Mouse (Mus musculus): ENCODE measurements around the gene Zmat3. TPM values are rescaled to one million over a fixed set of nuclear protein-coding genes. Genes with fewer than 3 reads are reported as not detected.

Zmat3 gene
- polyA plus RNA-seq (2015; fragmentation: Nextera tagmentation; extraction: Ambion mirVana): 7.5 and 7.6 TPM in 2 replicates

DNA sequence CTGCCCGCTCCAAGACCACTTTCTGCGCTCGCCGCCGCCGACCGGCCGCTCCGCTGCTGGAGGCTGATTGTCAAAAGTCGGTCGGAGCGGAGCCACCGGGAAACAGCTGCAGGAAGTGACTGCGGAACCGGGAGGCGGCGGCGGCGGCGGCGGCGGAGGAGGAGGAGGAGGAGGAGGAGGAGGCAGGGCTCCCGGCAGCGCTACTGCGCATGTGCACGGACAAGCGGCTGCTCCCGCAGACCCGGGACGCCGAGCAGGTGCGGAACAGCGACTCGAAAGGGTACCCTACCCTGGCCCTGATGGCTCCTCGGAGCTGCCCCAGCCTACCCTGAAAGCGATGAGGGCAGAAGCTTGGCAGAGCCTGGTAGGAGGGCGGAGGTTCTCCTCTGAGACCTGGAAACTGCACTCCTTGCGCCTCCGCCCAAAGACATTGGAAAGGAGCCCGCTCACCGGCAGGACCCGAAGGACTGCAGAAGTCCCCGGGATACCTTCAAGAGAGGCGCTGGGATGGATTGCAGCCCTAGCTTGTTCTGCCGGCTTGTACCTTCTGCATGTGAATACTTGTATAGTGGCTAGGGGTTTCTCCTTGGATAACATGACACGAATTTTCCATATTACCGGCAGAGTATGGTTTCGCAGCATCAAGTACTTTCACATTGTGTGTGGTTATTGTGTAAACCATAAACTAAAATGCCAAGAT, at the start of gene Zmat3:
Zmat3 (minus strand) TSS at position 469 of the 700 bp plus-strand sequence.
- H3K9me3 ChIP-seq (replicated peaks): no peaks in the 10 kb centered on the region
- H3K4me2 ChIP-seq: peak within 1 kb of the TSS; percentile 67
- peak within 1 kb of the TSS; percentile 94 for H3K27ac ChIP-seq (replicated peaks)
- H3K4me3 ChIP-seq (replicated peaks): peak within 1 kb of the TSS; percentile 89
- no peaks in the 10 kb centered on the region for H3K27me3 ChIP-seq (replicated peaks)
- peaks cover 32% of the 10 kb centered on the region for H3K4me1 ChIP-seq
- peak; percentile 90 for ATAC-seq (ENCODE audit: low FRiP score)
- 4% methylated on average over 22 of the region's 48 CpGs for WGBS
- peak within 1 kb of the TSS; percentile 86 for H3K9ac ChIP-seq (replicated peaks)
- no peaks in the 10 kb centered on the region for H3K36me3 ChIP-seq

DNA sequence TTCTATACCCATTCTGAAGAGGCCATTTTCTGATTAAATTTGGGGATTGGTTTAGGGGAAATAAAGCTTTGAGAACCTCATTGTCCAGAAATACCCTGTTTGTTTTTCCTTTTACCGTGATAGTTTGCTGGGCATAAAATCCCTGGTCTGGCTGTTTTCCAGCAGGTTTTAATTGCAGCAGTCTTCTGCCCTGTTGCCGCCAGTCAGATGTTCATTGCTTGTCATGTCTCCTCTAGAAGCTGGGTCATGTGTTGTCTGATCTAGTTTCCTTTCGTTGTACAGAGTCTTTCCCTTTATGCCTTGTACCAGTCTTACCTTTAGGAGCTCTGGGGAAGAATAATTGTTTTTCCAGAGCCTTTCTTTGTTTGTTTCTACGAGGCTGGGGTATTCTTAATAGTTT, 48.6 kb upstream of the Zmat3 start:
- Histone ChIP-seq H3K36me3 (no peaks in the 10 kb centered on the region), H3K9me3 (replicated peaks) (no peaks in the 10 kb centered on the region), H3K27ac (replicated peaks) (0 out of 2 replicates have a peak overlapping the region, but pooled peaks have one; percentile 20)

DNA sequence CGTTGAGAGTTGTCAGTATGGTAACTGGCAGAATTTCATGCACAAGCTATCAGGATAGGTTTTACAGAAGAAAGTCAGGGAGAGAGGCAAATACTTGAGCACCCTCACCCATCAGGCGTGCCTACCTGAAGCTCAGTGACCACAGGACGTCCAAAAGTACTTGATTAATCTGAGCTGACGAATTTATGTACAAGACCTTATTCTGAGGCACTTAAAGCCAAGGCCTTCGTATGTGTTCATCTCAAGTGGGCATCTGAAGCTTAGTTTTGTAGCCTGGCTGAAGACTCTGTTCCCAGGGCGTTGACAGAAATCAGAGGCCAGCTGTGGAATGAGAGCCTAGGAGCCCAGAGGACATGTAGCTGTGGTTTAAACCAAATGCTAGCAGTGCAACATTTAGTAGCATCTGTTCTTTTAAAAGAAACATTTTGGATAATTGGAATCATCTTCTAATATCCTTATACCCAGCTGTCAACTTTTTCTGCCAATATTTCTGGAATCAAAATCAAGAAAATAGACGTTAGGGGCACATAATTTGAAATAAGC, 46.8 kb upstream of the Zmat3 start:
- H3K9ac ChIP-seq (replicated peaks): no peak overlapping the region

More for the DNA sequence above, 48.6 kb upstream of the Zmat3 start:
- Histone ChIP-seq H3K4me1 (peaks cover 32% of the 10 kb centered on the region), H3K27me3 (replicated peaks) (no peaks in the 10 kb centered on the region), H3K4me3 (replicated peaks) (no peak overlapping the region), H3K4me2 (no peak overlapping the region), H3K9ac (replicated peaks) (no peak overlapping the region)
- WGBS: 17% methylated on average over 4 of the region's 4 CpGs
- ATAC-seq (ENCODE audit: low FRiP score): no peak

DNA sequence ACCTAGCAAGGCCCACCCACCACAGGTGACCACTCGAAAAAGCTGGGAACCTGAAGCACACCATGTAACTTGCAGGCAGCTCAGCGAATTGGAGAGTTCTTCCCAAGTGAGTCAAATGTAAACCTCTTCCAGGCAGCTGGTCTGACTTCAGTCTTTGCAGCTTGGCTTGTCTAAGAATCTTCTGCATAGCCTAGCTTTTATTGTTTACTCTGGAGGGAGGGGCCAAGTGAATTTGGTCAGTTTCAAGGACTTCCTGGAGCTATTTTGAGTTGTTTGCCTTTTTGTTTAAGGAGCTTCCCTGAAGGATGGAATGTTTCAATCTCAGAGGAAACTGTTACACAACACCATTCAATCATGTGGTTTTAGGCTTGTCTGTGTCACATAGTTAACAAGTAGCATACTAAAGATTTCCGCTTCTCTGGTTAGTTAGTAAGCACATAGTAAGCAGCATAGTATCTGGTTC, 43.0 kb upstream of the Zmat3 start:
- H3K9ac ChIP-seq (replicated peaks): no peak overlapping the region
- H3K36me3 ChIP-seq: no peaks in the 10 kb centered on the region
- no peak for ATAC-seq (ENCODE audit: low FRiP score)
- no peaks in the 10 kb centered on the region for H3K9me3 ChIP-seq (replicated peaks)
- H3K27ac ChIP-seq (replicated peaks): no peak overlapping the region
- peaks cover 18% of the 10 kb centered on the region for H3K4me1 ChIP-seq
- H3K27me3 ChIP-seq (replicated peaks): no peaks in the 10 kb centered on the region
- H3K4me2 ChIP-seq: no peak overlapping the region
- H3K4me3 ChIP-seq (replicated peaks): no peak overlapping the region
- 94% methylated on average over 3 of the region's 3 CpGs for WGBS

More for the DNA sequence above, 46.8 kb upstream of the Zmat3 start:
- ATAC-seq (ENCODE audit: low FRiP score): no peak
- Histone ChIP-seq H3K36me3 (no peaks in the 10 kb centered on the region), H3K4me3 (replicated peaks) (no peak overlapping the region), H3K27me3 (replicated peaks) (no peaks in the 10 kb centered on the region), H3K9me3 (replicated peaks) (no peaks in the 10 kb centered on the region), H3K4me2 (no peak overlapping the region), H3K4me1 (peaks cover 34% of the 10 kb centered on the region), H3K27ac (replicated peaks) (no peak overlapping the region)
- WGBS: 78% methylated on average over 7 of the region's 7 CpGs

DNA sequence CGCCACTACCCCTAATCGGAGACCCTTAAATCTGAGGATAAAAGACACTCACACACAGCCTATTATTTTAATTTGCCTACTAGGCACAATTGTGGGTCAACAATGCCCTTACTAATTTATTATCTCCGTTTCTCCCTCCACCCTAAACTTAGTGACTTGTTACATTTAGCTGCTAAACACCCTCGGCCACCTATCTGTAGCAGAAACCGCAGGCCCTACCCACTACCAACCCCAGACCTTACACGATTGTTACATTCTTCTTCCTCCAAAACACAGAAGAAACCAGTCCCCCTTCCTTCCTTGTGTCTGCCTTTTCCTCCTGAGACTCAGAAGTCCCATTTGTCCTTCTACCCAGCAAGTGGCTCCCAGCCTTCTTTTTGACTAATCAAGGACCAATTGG, 41.0 kb upstream of the Zmat3 start:
- no peak overlapping the region for H3K4me3 ChIP-seq (replicated peaks)
- H3K9ac ChIP-seq (replicated peaks): no peak overlapping the region
- 0 out of 2 replicates have a peak, but pooled peaks cover 7% of the 10 kb centered on the region for H3K4me1 ChIP-seq
- H3K36me3 ChIP-seq: no peaks in the 10 kb centered on the region
- ATAC-seq (ENCODE audit: low FRiP score): no peak
- H3K27me3 ChIP-seq (replicated peaks): no peaks in the 10 kb centered on the region
- H3K4me2 ChIP-seq: no peak overlapping the region
- no peak overlapping the region for H3K27ac ChIP-seq (replicated peaks)
- no peaks in the 10 kb centered on the region for H3K9me3 ChIP-seq (replicated peaks)
- WGBS: 77% methylated on average over 6 of the region's 6 CpGs

DNA sequence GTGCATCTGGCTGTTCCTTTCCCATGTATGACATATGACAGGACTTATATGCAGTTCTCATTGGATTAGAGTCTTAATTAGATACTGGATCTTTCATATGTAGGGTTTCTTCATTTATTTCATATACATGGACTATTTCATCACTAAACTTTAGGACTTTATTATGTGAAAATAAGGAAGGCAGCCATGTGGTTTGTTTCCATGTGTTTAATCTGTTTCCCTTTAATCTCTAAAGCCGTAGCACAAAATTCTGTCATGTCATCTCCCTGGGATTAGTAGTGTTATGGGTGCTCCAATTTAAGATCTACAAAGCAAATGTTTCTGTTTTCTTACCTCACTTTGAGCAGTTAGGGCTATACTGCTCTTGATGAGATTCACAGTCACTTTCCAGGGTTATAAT, 39.9 kb upstream of the Zmat3 start:
- no peak for ATAC-seq (ENCODE audit: low FRiP score)
- H3K27me3 ChIP-seq (replicated peaks): no peaks in the 10 kb centered on the region
- H3K36me3 ChIP-seq: no peaks in the 10 kb centered on the region
- no peak overlapping the region for H3K27ac ChIP-seq (replicated peaks)
- H3K4me1 ChIP-seq: peaks cover 14% of the 10 kb centered on the region; the same call in 1 of the 2 replicates
- H3K4me2 ChIP-seq: no peak overlapping the region
- 90% methylated on average over 1 of the region's 1 CpGs for WGBS
- H3K9ac ChIP-seq (replicated peaks): no peak overlapping the region
- H3K9me3 ChIP-seq (replicated peaks): no peaks in the 10 kb centered on the region
- H3K4me3 ChIP-seq (replicated peaks): no peak overlapping the region

DNA sequence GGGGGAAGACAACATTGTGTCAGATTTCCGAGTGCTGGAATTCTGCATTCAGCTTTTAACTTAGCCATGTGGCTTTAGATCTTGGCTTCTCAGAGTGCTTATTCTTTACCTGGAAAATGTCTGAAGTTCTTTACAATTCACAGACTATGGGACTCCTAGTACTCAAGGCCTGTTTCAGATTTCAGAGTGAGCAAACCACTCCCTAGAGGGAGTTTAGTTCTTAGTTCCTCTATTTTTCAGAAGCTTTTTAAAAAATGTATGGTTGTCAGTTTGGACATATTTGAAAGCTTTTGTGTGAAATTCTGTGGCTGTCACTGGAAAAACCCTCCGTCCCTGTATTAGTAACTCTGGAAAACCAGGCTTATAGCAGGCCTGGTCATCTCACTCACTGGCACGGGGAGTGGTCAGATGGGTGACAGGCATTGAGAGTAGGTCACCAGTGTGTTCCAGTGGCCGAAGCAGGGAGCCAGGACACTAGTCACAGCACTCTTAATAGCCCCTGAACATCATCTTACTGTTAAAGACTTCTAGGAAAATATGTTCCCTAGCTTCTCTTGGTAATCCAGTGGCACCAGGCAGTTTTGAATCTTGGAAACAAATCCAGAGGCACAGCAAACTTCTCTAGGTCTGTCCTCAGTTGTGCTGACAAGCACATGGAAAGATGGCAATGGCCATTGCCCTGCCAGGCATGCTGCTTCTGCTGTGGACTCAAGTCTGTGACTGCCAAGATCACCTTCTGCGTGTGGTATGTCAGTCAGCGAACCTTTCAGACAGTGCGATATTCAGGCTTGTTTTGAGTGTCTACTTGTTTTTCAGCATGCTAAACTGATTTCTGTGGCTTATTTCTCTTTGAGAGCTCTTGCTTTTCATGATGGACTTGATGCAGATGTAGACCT, 37.4 kb upstream of the Zmat3 start:
- Histone ChIP-seq H3K36me3 (no peaks in the 10 kb centered on the region), H3K9ac (replicated peaks) (no peak overlapping the region), H3K4me3 (replicated peaks) (no peak overlapping the region), H3K9me3 (replicated peaks) (no peaks in the 10 kb centered on the region), H3K4me2 (no peak overlapping the region), H3K4me1 (peaks cover 34% of the 10 kb centered on the region), H3K27ac (replicated peaks) (no peak overlapping the region), H3K27me3 (replicated peaks) (no peaks in the 10 kb centered on the region)
- no peak for ATAC-seq (ENCODE audit: low FRiP score)
- WGBS: 89% methylated on average over 7 of the region's 7 CpGs

DNA sequence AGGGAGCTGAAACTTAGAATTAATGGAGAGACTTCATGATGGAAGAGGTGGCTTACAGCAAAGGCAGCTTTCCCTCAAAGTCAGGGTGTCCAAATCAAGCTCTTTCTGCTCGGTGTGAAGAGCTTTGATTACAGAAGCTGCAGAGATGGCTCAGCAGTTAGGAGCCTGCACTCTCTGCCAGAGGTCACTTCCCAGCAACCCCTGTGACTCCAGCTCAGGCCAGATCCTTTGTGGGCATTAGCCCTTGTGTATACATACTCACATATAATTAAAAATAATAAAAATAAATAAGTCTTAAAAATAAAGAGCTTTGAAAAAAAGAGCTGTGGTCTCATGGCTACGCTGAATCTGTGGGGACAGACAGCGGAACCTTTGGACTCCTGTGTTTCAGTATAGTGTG, 35.8 kb upstream of the Zmat3 start:
- no peaks in the 10 kb centered on the region for H3K36me3 ChIP-seq
- no peak overlapping the region for H3K9ac ChIP-seq (replicated peaks)
- H3K4me2 ChIP-seq: no peak overlapping the region
- no peaks in the 10 kb centered on the region for H3K9me3 ChIP-seq (replicated peaks)
- no peak overlapping the region for H3K27ac ChIP-seq (replicated peaks)
- H3K27me3 ChIP-seq (replicated peaks): no peaks in the 10 kb centered on the region
- no peak overlapping the region for H3K4me3 ChIP-seq (replicated peaks)
- 77% methylated on average over 3 of the region's 3 CpGs for WGBS
- no peak for ATAC-seq (ENCODE audit: low FRiP score)
- peaks cover 34% of the 10 kb centered on the region for H3K4me1 ChIP-seq

DNA sequence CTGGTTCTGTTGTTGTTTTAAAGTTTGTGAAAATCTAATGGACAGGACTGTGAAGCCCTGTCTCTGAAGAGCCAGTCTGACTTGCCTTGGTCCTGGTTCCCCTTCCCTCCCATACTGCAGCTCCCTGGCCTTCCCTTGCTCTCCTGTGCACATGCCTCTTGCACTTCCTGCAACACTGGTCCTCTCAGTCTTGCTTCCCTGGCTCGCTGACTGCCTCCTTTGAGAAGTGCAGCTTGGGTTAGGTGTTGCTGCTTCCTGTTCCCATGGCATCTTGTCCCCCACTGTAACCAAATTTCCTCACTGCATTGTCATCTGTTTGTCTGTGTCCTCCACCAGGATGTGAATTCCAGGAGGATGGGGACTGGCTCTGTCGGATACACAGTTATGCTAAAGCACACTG, 34.1 kb upstream of the Zmat3 start:
- no peaks in the 10 kb centered on the region for H3K36me3 ChIP-seq
- ATAC-seq (ENCODE audit: low FRiP score): no peak
- WGBS: 52% methylated on average over 2 of the region's 2 CpGs
- peaks cover 40% of the 10 kb centered on the region for H3K4me1 ChIP-seq
- H3K9me3 ChIP-seq (replicated peaks): no peaks in the 10 kb centered on the region
- H3K27me3 ChIP-seq (replicated peaks): no peaks in the 10 kb centered on the region
- H3K4me2 ChIP-seq: peak overlapping the region; percentile 11; the same call in 1 of the 2 replicates
- no peak overlapping the region for H3K9ac ChIP-seq (replicated peaks)
- H3K4me3 ChIP-seq (replicated peaks): no peak overlapping the region
- H3K27ac ChIP-seq (replicated peaks): no peak overlapping the region

DNA sequence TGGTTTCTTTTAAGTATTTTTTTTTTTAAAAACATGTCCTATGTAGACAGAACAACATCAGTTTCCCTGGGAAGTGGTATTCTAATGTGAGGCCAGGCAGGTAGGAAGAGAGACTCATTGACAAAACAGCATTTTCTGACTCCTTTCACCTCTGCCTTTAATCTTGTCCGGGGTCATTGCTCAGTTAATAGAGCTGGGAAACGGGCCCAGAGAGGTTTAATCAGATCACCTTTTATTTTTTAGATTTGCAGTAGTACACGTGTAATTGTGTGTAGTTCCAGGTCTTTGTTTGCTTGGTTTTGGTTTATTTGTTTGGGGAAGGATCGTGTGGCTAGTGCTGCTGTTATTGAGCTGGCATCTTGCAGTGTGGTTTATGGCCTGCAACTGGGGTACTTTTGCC, 33.6 kb upstream of the Zmat3 start:
- H3K36me3 ChIP-seq: no peaks in the 10 kb centered on the region
- H3K27ac ChIP-seq (replicated peaks): no peak overlapping the region
- 17% methylated on average over 4 of the region's 4 CpGs for WGBS
- no peak for ATAC-seq (ENCODE audit: low FRiP score)
- H3K4me2 ChIP-seq: peak overlapping the region; percentile 11; the same call in 1 of the 2 replicates
- H3K27me3 ChIP-seq (replicated peaks): no peaks in the 10 kb centered on the region
- no peaks in the 10 kb centered on the region for H3K9me3 ChIP-seq (replicated peaks)
- no peak overlapping the region for H3K9ac ChIP-seq (replicated peaks)
- peaks cover 38% of the 10 kb centered on the region for H3K4me1 ChIP-seq
- H3K4me3 ChIP-seq (replicated peaks): no peak overlapping the region

DNA sequence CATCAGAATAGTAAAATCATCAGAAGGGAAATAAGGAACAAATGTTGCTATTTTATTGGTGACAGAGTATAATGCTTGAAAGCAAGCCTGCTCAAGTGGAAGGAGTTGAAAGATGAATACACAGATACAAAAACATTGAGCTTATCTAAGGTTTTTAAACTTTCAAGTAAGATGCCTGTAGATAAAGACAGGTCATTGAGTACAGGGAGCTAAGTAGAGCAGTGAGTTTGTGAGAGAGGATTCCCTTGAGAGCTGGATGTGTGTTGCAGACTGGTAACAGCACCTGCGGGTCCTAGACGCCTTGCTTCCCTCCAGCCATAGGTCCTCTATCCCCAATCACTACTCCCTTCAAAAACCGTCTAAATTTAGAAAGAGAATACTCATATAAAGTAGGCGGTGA, 32.8 kb upstream of the Zmat3 start:
- peaks cover 38% of the 10 kb centered on the region for H3K4me1 ChIP-seq
- no peak overlapping the region for H3K27ac ChIP-seq (replicated peaks)
- 31% methylated on average over 4 of the region's 4 CpGs for WGBS
- no peaks in the 10 kb centered on the region for H3K36me3 ChIP-seq
- ATAC-seq (ENCODE audit: low FRiP score): no peak
- H3K27me3 ChIP-seq (replicated peaks): no peaks in the 10 kb centered on the region
- no peaks in the 10 kb centered on the region for H3K9me3 ChIP-seq (replicated peaks)
- peak overlapping the region; percentile 13; the same call in 1 of the 2 replicates for H3K4me3 ChIP-seq (replicated peaks)
- peak overlapping the region; percentile 66 for H3K4me2 ChIP-seq
- H3K9ac ChIP-seq (replicated peaks): 0 out of 2 replicates have a peak overlapping the region, but pooled peaks have one; percentile 7
